Mouse (Mus musculus) adrenal gland, adult 8-10 months (tissue): ENCODE results near the gene Cd24a. TPM values are rescaled to one million over a fixed set of nuclear protein-coding genes. Genes with fewer than 3 reads are reported as not detected.

Experiments used
- DNase-seq: peaks from one replicate; pipeline ENCODE4 v3.0.0; 2022
- total RNA-seq, 4 experiments: library from RNA; stranded (reverse); gene quantifications; 2 replicates each; pipeline ENCODE4 v1.2.4; 2022

The Cd24a gene
- total RNA-seq, 4 experiments from 2014 or later, result 15.7 to 28.6 (median 22.9) TPM

GRCm38 (mm10) chr10:43584538-43584937 lies 6.5 kb downstream of the Cd24a start:
- DNase-seq, result no peak

- DNase-seq, result no peak
Observed at GRCm38 (mm10) chr10:43588470-43589177, 10.5 kb downstream of the Cd24a start.

- DNase-seq, result no peak
Observed at GRCm38 (mm10) chr10:43591477-43591876, 13.4 kb downstream of the Cd24a start.

GRCm38 (mm10) chr10:43593182-43593581 lies 15.1 kb downstream of the Cd24a start:
- no peak for DNase-seq

GRCm38 (mm10) chr10:43594187-43594586 lies 16.1 kb downstream of the Cd24a start:
- no peak for DNase-seq

GRCm38 (mm10) chr10:43594894-43595293 lies 16.8 kb downstream of the Cd24a start:
- DNase-seq, result no peak

- DNase-seq, result no peak
Observed at GRCm38 (mm10) chr10:43598067-43598726, 20.1 kb downstream of the Cd24a start.

- no peak for DNase-seq
Observed at GRCm38 (mm10) chr10:43601039-43601438, 23.0 kb downstream of the Cd24a start.

GRCm38 (mm10) chr10:43601511-43602396 lies 23.7 kb downstream of the Cd24a start:
- no peak for DNase-seq

GRCm38 (mm10) chr10:43603975-43604686 lies 26.0 kb downstream of the Cd24a start:
- no peak for DNase-seq

- no peak for DNase-seq
Observed at GRCm38 (mm10) chr10:43604687-43605250, 26.7 kb downstream of the Cd24a start.

GRCm38 (mm10) chr10:43605901-43606300 lies 27.8 kb downstream of the Cd24a start:
- no peak for DNase-seq

GRCm38 (mm10) chr10:43609507-43609906 lies 31.4 kb downstream of the Cd24a start:
- DNase-seq, result no peak

- no peak for DNase-seq
Observed at GRCm38 (mm10) chr10:43609958-43610357, 31.9 kb downstream of the Cd24a start.

GRCm38 (mm10) chr10:43611081-43611480 lies 33.0 kb downstream of the Cd24a start:
- no peak for DNase-seq

GRCm38 (mm10) chr10:43619059-43619531 lies 41.0 kb downstream of the Cd24a start:
- DNase-seq, result no peak

GRCm38 (mm10) chr10:43619939-43620338 lies 41.9 kb downstream of the Cd24a start:
- DNase-seq, result no peak

- DNase-seq, result no peak
Observed at GRCm38 (mm10) chr10:43623510-43623909, 45.4 kb downstream of the Cd24a start.

- DNase-seq, result no peak
Observed at GRCm38 (mm10) chr10:43624362-43624761, 46.3 kb downstream of the Cd24a start.

- DNase-seq, result no peak
Observed at GRCm38 (mm10) chr10:43624791-43625398, 46.8 kb downstream of the Cd24a start.

GRCm38 (mm10) chr10:43625578-43625977 lies 47.5 kb downstream of the Cd24a start:
- no peak for DNase-seq
